Mouse (Mus musculus) neutrophil, adult 59 days (primary cell): ENCODE data around the gene Gm14288. TPM values are rescaled to one million over a fixed set of nuclear protein-coding genes. Genes with fewer than 3 reads are reported as not detected.

Experiments
- total RNA-seq, 2 experiments: library from RNA; stranded (reverse); gene quantifications; 1 replicate in 1 of 2; 2 replicates in 1 of 2; pipeline ENCODE4 v1.2.4; 2023

Gm14288 gene
- total RNA-seq = 1 to 10 TPM in 1 of 2 experiments, not detected in 1; 1.3 TPM

GRCm38 (mm10) chr2:175800993-175801392 is at the start of gene Gm14288:
Gm14288 (minus strand) TSS chr2:175801093.

GRCm38 (mm10) chr2:175741237-175741636 is 59.7 kb downstream of the Gm14288 start, which contains the start of gene Gm2007:
Gm2007 (plus strand) TSS chr2:175741537.

Other genes with a start within 250 kb of the Gm14288 start
- gene Gm11007, start 157.1 kb downstream of the Gm14288 start, total RNA-seq = not detected
- gene Zfp969, start 97.4 kb downstream of the Gm14288 start, total RNA-seq = not detected
- not detected for gene Gm2007, start 59.6 kb downstream of the Gm14288 start, total RNA-seq
- gene Gm6710, start 68.1 kb upstream of the Gm14288 start, total RNA-seq = 1 to 10 TPM; 2.4 to 2.9 TPM
- under 1 TPM; 0.44 to 0.71 TPM for gene Zfp966, start 130.0 kb upstream of the Gm14288 start, total RNA-seq
- gene Gm2026, start 164.2 kb upstream of the Gm14288 start, total RNA-seq = 1 to 10 TPM; 1.3 to 2.1 TPM